Mouse (Mus musculus): ENCODE measurements at regions not wholly inside any gene's neighbourhood (a gene's known extent, or its start where the extent isn't known, plus 50 kb on each side); places are given as distances from the start of the nearest gene placed in this dataset.

GRCm38 (mm10) chr7:111412957-111413356 lies 330.1 kb upstream of the Eif4g2 start:
- no peaks in the 10 kb centered on the region for H3K36me3 ChIP-seq (ENCODE audit: control insufficient read depth, insufficient read depth)
- H3ac ChIP-seq (ENCODE audit: control insufficient read depth, insufficient read length), result no peak overlapping the region
- no peak overlapping the region for H3K4me2 ChIP-seq (ENCODE audit: low read depth)
- no peak overlapping the region for H3K4me3 ChIP-seq
- H3K27me3 ChIP-seq (ENCODE audit: control insufficient read depth, insufficient read depth, insufficient read length), result no peaks in the 10 kb centered on the region
- TF ChIP-seq TCF12 (IDR thresholded peaks at IDR 0.05; ENCODE audit: insufficient read depth, poor library complexity, severe bottlenecking) (no peak), REST (IDR thresholded peaks at IDR 0.05; ENCODE audit: insufficient read depth, insufficient read length) (no peak), MYOG (IDR thresholded peaks at IDR 0.05; ENCODE audit: control insufficient read depth in 1 of 3, insufficient read depth in 1 of 3, insufficient read length in 2 of 3, low read depth in 2 of 3) (no peak), SRF (IDR thresholded peaks at IDR 0.05; ENCODE audit: control insufficient read depth, insufficient read length, low read depth) (no peak), E2F4 (IDR thresholded peaks at IDR 0.05; ENCODE audit: insufficient read depth) (no peak), USF1 (IDR thresholded peaks at IDR 0.05; ENCODE audit: low read depth) (no peak), MYOD1 (IDR thresholded peaks at IDR 0.05; ENCODE audit: control insufficient read depth in 1 of 3, insufficient read length in 2 of 3, low read depth in 2 of 3) (no peak), POLR2A (IDR thresholded peaks at IDR 0.05; ENCODE audit: insufficient read length, low read depth) (no peak), CEBPB (IDR thresholded peaks at IDR 0.05; ENCODE audit: insufficient read depth, poor library complexity, severe bottlenecking) (no peak), TCF3 (IDR thresholded peaks at IDR 0.05; ENCODE audit: insufficient read length, low read depth) (no peak), POLR2AphosphoS2 (IDR thresholded peaks at IDR 0.05; ENCODE audit: insufficient read length, low read depth) (no peak), MAX (IDR thresholded peaks at IDR 0.05; ENCODE audit: low read depth) (no peak)
- no peaks in the 10 kb centered on the region for H3K79me2 ChIP-seq (ENCODE audit: control insufficient read depth, insufficient read depth)

GRCm38 (mm10) chr7:111411386-111411960 lies 328.6 kb upstream of the Eif4g2 start:
- no peak for TF ChIP-seq E2F4 (IDR thresholded peaks at IDR 0.05; ENCODE audit: insufficient read depth)
- TF ChIP-seq REST (IDR thresholded peaks at IDR 0.05; ENCODE audit: insufficient read depth, insufficient read length), result no peak
- no peak for TF ChIP-seq USF1 (IDR thresholded peaks at IDR 0.05; ENCODE audit: low read depth)
- no peak for TF ChIP-seq TCF12 (IDR thresholded peaks at IDR 0.05; ENCODE audit: insufficient read depth, poor library complexity, severe bottlenecking)
- no peak for TF ChIP-seq POLR2AphosphoS2 (IDR thresholded peaks at IDR 0.05; ENCODE audit: insufficient read length, low read depth)
- no peak for TF ChIP-seq MYOD1 (IDR thresholded peaks at IDR 0.05; ENCODE audit: control insufficient read depth in 1 of 3, insufficient read length in 2 of 3, low read depth in 2 of 3)
- TF ChIP-seq TCF3 (IDR thresholded peaks at IDR 0.05; ENCODE audit: insufficient read length, low read depth), result no peak
- H3ac ChIP-seq (ENCODE audit: control insufficient read depth, insufficient read length), result no peak overlapping the region
- no peak overlapping the region for H3K4me2 ChIP-seq (ENCODE audit: low read depth)
- no peaks in the 10 kb centered on the region for H3K79me2 ChIP-seq (ENCODE audit: control insufficient read depth, insufficient read depth)
- no peak overlapping the region for H3K4me3 ChIP-seq
- no peaks in the 10 kb centered on the region for H3K36me3 ChIP-seq (ENCODE audit: control insufficient read depth, insufficient read depth)
- no peaks in the 10 kb centered on the region for H3K27me3 ChIP-seq (ENCODE audit: control insufficient read depth, insufficient read depth, insufficient read length)

GRCm38 (mm10) chr7:111395972-111396371 lies 313.1 kb upstream of the Eif4g2 start:
- Histone ChIP-seq H3K4me2 (ENCODE audit: low read depth) (no peak overlapping the region), H3K4me3 (no peak overlapping the region), H3ac (ENCODE audit: control insufficient read depth, insufficient read length) (no peak overlapping the region), H3K36me3 (ENCODE audit: control insufficient read depth, insufficient read depth) (no peaks in the 10 kb centered on the region), H3K79me2 (ENCODE audit: control insufficient read depth, insufficient read depth) (no peaks in the 10 kb centered on the region), H3K27me3 (ENCODE audit: control insufficient read depth, insufficient read depth, insufficient read length) (no peaks in the 10 kb centered on the region)
- no peak for TF ChIP-seq TCF3 (IDR thresholded peaks at IDR 0.05; ENCODE audit: insufficient read length, low read depth)
- no peak for TF ChIP-seq REST (IDR thresholded peaks at IDR 0.05; ENCODE audit: insufficient read depth, insufficient read length)
- no peak for TF ChIP-seq MYOD1 (IDR thresholded peaks at IDR 0.05; ENCODE audit: control insufficient read depth in 1 of 3, insufficient read length in 2 of 3, low read depth in 2 of 3)
- no peak for TF ChIP-seq MYOG (IDR thresholded peaks at IDR 0.05; ENCODE audit: control insufficient read depth in 1 of 3, insufficient read depth in 1 of 3, insufficient read length in 2 of 3, low read depth in 2 of 3)
- no peak for TF ChIP-seq TCF12 (IDR thresholded peaks at IDR 0.05; ENCODE audit: insufficient read depth, poor library complexity, severe bottlenecking)
- no peak for TF ChIP-seq E2F4 (IDR thresholded peaks at IDR 0.05; ENCODE audit: insufficient read depth)
- no peak for TF ChIP-seq SRF (IDR thresholded peaks at IDR 0.05; ENCODE audit: control insufficient read depth, insufficient read length, low read depth)
- TF ChIP-seq MAX (IDR thresholded peaks at IDR 0.05; ENCODE audit: low read depth), result no peak
- TF ChIP-seq POLR2A (IDR thresholded peaks at IDR 0.05; ENCODE audit: insufficient read length, low read depth), result no peak
- no peak for TF ChIP-seq POLR2AphosphoS2 (IDR thresholded peaks at IDR 0.05; ENCODE audit: insufficient read length, low read depth)
- TF ChIP-seq USF1 (IDR thresholded peaks at IDR 0.05; ENCODE audit: low read depth), result no peak
- TF ChIP-seq CEBPB (IDR thresholded peaks at IDR 0.05; ENCODE audit: insufficient read depth, poor library complexity, severe bottlenecking), result no peak

- Histone ChIP-seq H3K79me2 (ENCODE audit: control insufficient read depth, insufficient read depth) (no peaks in the 10 kb centered on the region), H3K36me3 (ENCODE audit: control insufficient read depth, insufficient read depth) (no peaks in the 10 kb centered on the region), H3K4me2 (ENCODE audit: low read depth) (no peak overlapping the region), H3ac (ENCODE audit: control insufficient read depth, insufficient read length) (no peak overlapping the region), H3K27me3 (ENCODE audit: control insufficient read depth, insufficient read depth, insufficient read length) (no peaks in the 10 kb centered on the region), H3K4me3 (no peak overlapping the region)
- TF ChIP-seq MAX (IDR thresholded peaks at IDR 0.05; ENCODE audit: low read depth) (no peak), USF1 (IDR thresholded peaks at IDR 0.05; ENCODE audit: low read depth) (no peak), REST (IDR thresholded peaks at IDR 0.05; ENCODE audit: insufficient read depth, insufficient read length) (no peak), TCF3 (IDR thresholded peaks at IDR 0.05; ENCODE audit: insufficient read length, low read depth) (no peak), MYOG (IDR thresholded peaks at IDR 0.05; ENCODE audit: control insufficient read depth in 1 of 3, insufficient read depth in 1 of 3, insufficient read length in 2 of 3, low read depth in 2 of 3) (no peak), POLR2A (IDR thresholded peaks at IDR 0.05; ENCODE audit: insufficient read length, low read depth) (no peak), POLR2AphosphoS2 (IDR thresholded peaks at IDR 0.05; ENCODE audit: insufficient read length, low read depth) (no peak), TCF12 (IDR thresholded peaks at IDR 0.05; ENCODE audit: insufficient read depth, poor library complexity, severe bottlenecking) (no peak), E2F4 (IDR thresholded peaks at IDR 0.05; ENCODE audit: insufficient read depth) (no peak), SRF (IDR thresholded peaks at IDR 0.05; ENCODE audit: control insufficient read depth, insufficient read length, low read depth) (no peak), CEBPB (IDR thresholded peaks at IDR 0.05; ENCODE audit: insufficient read depth, poor library complexity, severe bottlenecking) (no peak), MYOD1 (IDR thresholded peaks at IDR 0.05; ENCODE audit: control insufficient read depth in 1 of 3, insufficient read length in 2 of 3, low read depth in 2 of 3) (no peak)
These were observed 312.3 kb upstream of the Eif4g2 start for GRCm38 (mm10) chr7:111395111-111395510.

Data from myocyte (in vitro differentiated cells).